Mouse (Mus musculus): ENCODE measurements around the gene Pip5k1b. TPM values are rescaled to one million over a fixed set of nuclear protein-coding genes. Genes with fewer than 3 reads are reported as not detected.

Gene Pip5k1b
- polyA plus RNA-seq, 1 experiment = 3.1 TPM

- Histone ChIP-seq H3K36me3 (ENCODE audit: control insufficient read depth, insufficient read depth, low read length) (no peaks in the 10 kb centered on the region), H3K27ac (ENCODE audit: insufficient read depth, low read length) (no peak overlapping the region), H3K4me3 (ENCODE audit: extremely low read depth, insufficient read depth, insufficient read length) (no peak overlapping the region), H3K27me3 (ENCODE audit: control insufficient read depth, insufficient read depth, low read length) (no peaks in the 10 kb centered on the region), H3K4me1 (ENCODE audit: control insufficient read depth, insufficient read depth, insufficient read length) (no peaks in the 10 kb centered on the region)
- DNase-seq (ENCODE audit: low read depth in 1 of 2, low spot score in 2 of 2) = no peak
- 81% methylated on average over 10 of the region's 10 CpGs for WGBS
- TF ChIP-seq CTCF (IDR thresholded peaks at IDR 0.05; ENCODE audit: extremely low read depth, insufficient read depth, insufficient read length, insufficient replicate concordance) = no peak
- TF ChIP-seq POLR2A (IDR thresholded peaks at IDR 0.05; ENCODE audit: low read depth, low read length) = no peak
Observed at GRCm38 (mm10) chr19:24546153-24546552, 9.5 kb downstream of the Pip5k1b start.

- H3K4me1 ChIP-seq (ENCODE audit: control insufficient read depth, insufficient read depth, insufficient read length) = no peaks in the 10 kb centered on the region
- no peaks in the 10 kb centered on the region for H3K27me3 ChIP-seq (ENCODE audit: control insufficient read depth, insufficient read depth, low read length)
- 90% methylated on average over 14 of the region's 14 CpGs for WGBS
- no peak for TF ChIP-seq POLR2A (IDR thresholded peaks at IDR 0.05; ENCODE audit: low read depth, low read length)
- no peak for TF ChIP-seq CTCF (IDR thresholded peaks at IDR 0.05; ENCODE audit: extremely low read depth, insufficient read depth, insufficient read length, insufficient replicate concordance)
- H3K4me3 ChIP-seq (ENCODE audit: extremely low read depth, insufficient read depth, insufficient read length) = no peak overlapping the region
- no peak overlapping the region for H3K27ac ChIP-seq (ENCODE audit: insufficient read depth, low read length)
- DNase-seq (ENCODE audit: low read depth in 1 of 2, low spot score in 2 of 2) = no peak
- H3K36me3 ChIP-seq (ENCODE audit: control insufficient read depth, insufficient read depth, low read length) = no peaks in the 10 kb centered on the region
Observed at GRCm38 (mm10) chr19:24543386-24544350, 12.0 kb downstream of the Pip5k1b start.

DNA sequence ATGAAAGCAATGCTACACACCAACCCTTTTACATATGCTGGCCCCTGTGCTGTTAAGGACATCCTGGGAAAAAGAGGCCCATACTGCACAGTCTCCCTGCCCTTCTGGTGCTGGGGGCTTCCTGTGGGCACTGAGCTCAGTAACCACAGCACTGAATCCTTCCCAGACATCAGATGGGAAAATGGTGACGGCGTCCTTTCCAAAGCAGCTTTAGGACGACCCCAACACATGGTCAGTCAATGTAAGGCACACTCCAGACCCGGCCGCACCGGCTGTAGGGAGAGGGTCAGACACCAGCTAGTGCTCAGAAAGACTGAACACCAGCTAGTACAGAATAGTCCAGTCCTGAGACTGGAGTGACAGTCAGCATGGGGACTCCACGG, 13.4 kb downstream of the Pip5k1b start:
- DNase-seq (ENCODE audit: low read depth in 1 of 2, low spot score in 2 of 2) = no peak
- no peaks in the 10 kb centered on the region for H3K27me3 ChIP-seq (ENCODE audit: control insufficient read depth, insufficient read depth, low read length)
- H3K4me1 ChIP-seq (ENCODE audit: control insufficient read depth, insufficient read depth, insufficient read length) = no peaks in the 10 kb centered on the region
- WGBS = 90% methylated on average over 7 of the region's 7 CpGs
- no peak overlapping the region for H3K4me3 ChIP-seq (ENCODE audit: extremely low read depth, insufficient read depth, insufficient read length)
- TF ChIP-seq POLR2A (IDR thresholded peaks at IDR 0.05; ENCODE audit: low read depth, low read length) (no peak), CTCF (IDR thresholded peaks at IDR 0.05; ENCODE audit: extremely low read depth, insufficient read depth, insufficient read length, insufficient replicate concordance) (no peak)
- no peaks in the 10 kb centered on the region for H3K36me3 ChIP-seq (ENCODE audit: control insufficient read depth, insufficient read depth, low read length)
- no peak overlapping the region for H3K27ac ChIP-seq (ENCODE audit: insufficient read depth, low read length)

DNA sequence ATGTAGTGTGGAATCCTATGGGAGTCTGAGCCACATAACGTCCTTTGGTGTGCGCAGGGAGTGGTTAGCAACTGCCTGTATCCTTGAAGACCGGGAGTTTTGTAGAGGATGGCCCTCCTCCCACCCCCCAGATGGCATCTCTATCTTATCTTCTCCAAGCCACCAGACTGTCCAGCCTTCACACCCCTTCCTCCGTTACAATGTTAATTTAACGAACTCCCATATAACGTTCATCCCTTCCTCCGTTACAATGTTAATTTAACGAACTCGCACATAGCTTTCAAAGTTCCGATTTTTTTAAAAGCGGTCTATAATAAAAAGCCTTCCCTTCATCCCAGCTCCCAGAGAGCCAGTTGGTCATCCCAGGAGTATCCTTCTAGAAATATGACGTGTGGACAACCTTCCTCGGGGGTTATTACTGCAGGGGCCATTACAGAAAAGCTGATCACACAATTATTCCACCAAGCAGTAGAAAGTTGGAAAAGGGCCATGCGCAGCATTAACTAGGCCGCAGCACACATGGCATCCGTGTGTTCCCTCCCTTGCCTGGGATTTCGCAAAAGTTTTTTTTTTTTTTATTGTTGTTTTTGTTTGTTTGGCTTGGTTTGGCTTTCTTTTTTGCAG, 13.9 kb downstream of the Pip5k1b start:
- no peak for TF ChIP-seq POLR2A (IDR thresholded peaks at IDR 0.05; ENCODE audit: low read depth, low read length)
- TF ChIP-seq CTCF (IDR thresholded peaks at IDR 0.05; ENCODE audit: extremely low read depth, insufficient read depth, insufficient read length, insufficient replicate concordance) = no peak
- DNase-seq (ENCODE audit: low read depth in 1 of 2, low spot score in 2 of 2) = no peak
- H3K36me3 ChIP-seq (ENCODE audit: control insufficient read depth, insufficient read depth, low read length) = no peaks in the 10 kb centered on the region
- H3K4me1 ChIP-seq (ENCODE audit: control insufficient read depth, insufficient read depth, insufficient read length) = no peaks in the 10 kb centered on the region
- no peak overlapping the region for H3K4me3 ChIP-seq (ENCODE audit: extremely low read depth, insufficient read depth, insufficient read length)
- H3K27ac ChIP-seq (ENCODE audit: insufficient read depth, low read length) = no peak overlapping the region
- H3K27me3 ChIP-seq (ENCODE audit: control insufficient read depth, insufficient read depth, low read length) = no peaks in the 10 kb centered on the region
- 92% methylated on average over 17 of the region's 17 CpGs for WGBS

DNA sequence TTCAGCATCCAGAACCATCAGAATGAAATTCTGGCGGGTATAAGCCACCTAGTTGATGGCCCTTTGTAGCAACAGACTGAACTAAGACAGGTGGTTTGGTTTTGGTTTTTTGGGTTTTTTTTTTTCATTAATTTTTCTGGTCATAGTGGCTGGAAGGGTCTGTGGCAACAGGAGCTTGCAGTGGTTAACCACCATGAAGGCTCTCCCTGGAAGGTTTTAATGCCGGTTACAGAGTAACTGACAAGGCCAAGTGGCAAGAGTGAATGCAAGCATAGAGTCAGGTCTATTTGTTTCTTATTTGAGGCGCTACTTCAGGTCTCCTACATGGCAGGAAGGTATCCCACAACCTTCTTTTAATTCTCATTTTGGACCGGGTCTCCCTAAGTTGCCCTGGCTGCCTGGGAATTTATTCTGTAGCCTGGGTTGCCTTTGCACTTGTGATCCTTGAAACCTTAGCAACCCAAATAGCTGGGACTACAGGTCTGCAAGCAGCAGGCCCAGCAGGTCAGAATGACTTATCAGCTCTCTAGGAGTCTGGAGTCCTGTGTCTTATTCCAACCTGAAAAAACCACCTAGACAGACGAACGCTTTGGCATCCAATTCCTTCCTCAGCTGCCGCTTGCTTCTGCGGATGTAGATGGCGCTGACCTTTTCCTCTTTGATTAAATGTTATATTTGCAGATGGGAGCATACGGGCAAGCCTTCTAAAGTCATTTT, 14.6 kb downstream of the Pip5k1b start:
- Histone ChIP-seq H3K27ac (ENCODE audit: insufficient read depth, low read length) (no peak overlapping the region), H3K27me3 (ENCODE audit: control insufficient read depth, insufficient read depth, low read length) (no peaks in the 10 kb centered on the region), H3K4me1 (ENCODE audit: control insufficient read depth, insufficient read depth, insufficient read length) (no peaks in the 10 kb centered on the region), H3K36me3 (ENCODE audit: control insufficient read depth, insufficient read depth, low read length) (no peaks in the 10 kb centered on the region), H3K4me3 (ENCODE audit: extremely low read depth, insufficient read depth, insufficient read length) (no peak overlapping the region)
- TF ChIP-seq CTCF (IDR thresholded peaks at IDR 0.05; ENCODE audit: extremely low read depth, insufficient read depth, insufficient read length, insufficient replicate concordance) = no peak
- TF ChIP-seq POLR2A (IDR thresholded peaks at IDR 0.05; ENCODE audit: low read depth, low read length) = no peak
- 79% methylated on average over 10 of the region's 10 CpGs for WGBS
- no peak for DNase-seq (ENCODE audit: low read depth in 1 of 2, low spot score in 2 of 2)

GRCm38 (mm10) chr19:24539041-24539440, 16.6 kb downstream of the Pip5k1b start:
- 88% methylated on average over 1 of the region's 1 CpGs for WGBS
- TF ChIP-seq POLR2A (IDR thresholded peaks at IDR 0.05; ENCODE audit: low read depth, low read length) (no peak), CTCF (IDR thresholded peaks at IDR 0.05; ENCODE audit: extremely low read depth, insufficient read depth, insufficient read length, insufficient replicate concordance) (no peak)
- Histone ChIP-seq H3K4me1 (ENCODE audit: control insufficient read depth, insufficient read depth, insufficient read length) (no peaks in the 10 kb centered on the region), H3K27me3 (ENCODE audit: control insufficient read depth, insufficient read depth, low read length) (no peaks in the 10 kb centered on the region), H3K36me3 (ENCODE audit: control insufficient read depth, insufficient read depth, low read length) (no peaks in the 10 kb centered on the region), H3K27ac (ENCODE audit: insufficient read depth, low read length) (no peak overlapping the region), H3K4me3 (ENCODE audit: extremely low read depth, insufficient read depth, insufficient read length) (no peak overlapping the region)
- DNase-seq (ENCODE audit: low read depth in 1 of 2, low spot score in 2 of 2) = no peak

Measured in spleen, adult 2 months (tissue).